Mouse (Mus musculus) liver, postnatal 0 days (tissue): ENCODE measurements around the gene AU022252.

Experiments used
- CTCF ChIP-seq: sonication (generic); IDR thresholded peaks from 2 replicates; pipeline ENCODE4 v1.5.1; 2016; ENCODE audit warnings: antibody characterized with exemption, low read depth
- EP300 ChIP-seq: IDR thresholded peaks from 2 replicates; pipeline ENCODE4 v1.6.1; 2016; ENCODE audit warnings: antibody characterized with exemption, low read depth, mild to moderate bottlenecking

- TF ChIP-seq CTCF (no peak), EP300 (no peak)
Measured at GRCm38 (mm10) chr4:119191273-119191672, 41.2 kb downstream of the AU022252 start.
